Mouse (Mus musculus): ENCODE data around the gene Epha5.

The Epha5 gene

DNA sequence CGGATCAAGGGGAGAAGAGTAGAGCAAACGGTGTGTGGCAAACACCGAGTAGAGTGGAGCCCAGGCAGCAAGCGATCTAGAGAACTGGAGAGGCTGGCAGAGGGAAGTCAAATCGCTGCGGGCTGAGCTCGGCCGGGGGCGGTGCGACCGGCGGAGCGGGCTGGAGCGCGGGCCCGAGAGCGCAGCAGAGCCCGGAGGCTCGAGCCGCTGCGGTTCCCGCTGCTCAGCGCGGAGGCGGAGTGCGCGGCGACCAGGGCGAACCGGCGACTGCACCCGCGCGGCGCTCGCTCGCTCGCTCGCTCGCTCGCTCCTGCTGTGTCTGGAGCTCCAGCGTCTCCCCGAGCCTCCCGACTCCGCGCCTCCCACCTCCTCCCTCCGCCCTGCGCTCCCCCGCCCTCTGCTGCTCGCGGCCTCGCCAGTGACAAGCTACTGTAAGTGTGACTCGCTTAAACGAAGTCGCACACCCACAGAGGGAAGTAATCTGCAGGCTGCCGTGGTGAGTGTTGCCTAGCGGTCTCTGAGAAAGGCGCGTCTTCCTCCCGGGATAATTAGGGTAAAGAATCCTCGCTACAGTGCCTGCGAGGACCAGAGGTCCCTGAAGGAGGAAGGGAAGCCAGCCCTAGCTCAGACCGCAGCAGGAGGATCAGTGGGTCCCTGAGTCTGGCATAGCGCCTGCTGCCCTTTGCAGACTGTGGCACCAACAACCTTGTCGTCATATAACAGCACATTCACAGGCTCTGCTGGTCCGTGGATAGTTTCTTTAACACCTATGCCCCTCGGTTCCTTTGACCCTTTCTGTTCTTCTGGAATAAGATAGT, at the start of gene Epha5:
Gene Epha5, minus strand, starts transcription at position 321 of the 818 bp plus-strand sequence.
- in situ Hi-C loops (cut with MboI, MseI) = no loop called here

DNA sequence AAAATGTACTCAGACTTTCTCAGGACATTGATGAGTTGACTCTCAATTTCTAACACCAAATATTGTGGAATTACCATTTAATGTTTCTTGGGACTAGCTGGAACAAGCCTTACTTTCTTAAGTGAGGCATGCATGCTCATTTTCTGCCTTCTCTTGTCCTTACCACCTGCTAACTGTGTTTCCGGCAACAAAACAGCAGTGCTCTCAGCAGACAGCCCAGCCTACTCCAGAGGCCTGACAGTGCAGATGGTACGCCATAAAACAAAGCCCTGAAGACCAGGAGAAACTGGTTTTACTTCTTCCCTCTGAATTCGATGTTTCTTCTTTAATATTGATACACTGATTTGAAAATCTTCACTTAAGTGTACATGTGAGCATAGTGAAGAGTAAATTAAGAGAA, 39.0 kb upstream of the Epha5 start:
- in situ Hi-C loops (cut with MboI, MseI) = no loop called here

DNA sequence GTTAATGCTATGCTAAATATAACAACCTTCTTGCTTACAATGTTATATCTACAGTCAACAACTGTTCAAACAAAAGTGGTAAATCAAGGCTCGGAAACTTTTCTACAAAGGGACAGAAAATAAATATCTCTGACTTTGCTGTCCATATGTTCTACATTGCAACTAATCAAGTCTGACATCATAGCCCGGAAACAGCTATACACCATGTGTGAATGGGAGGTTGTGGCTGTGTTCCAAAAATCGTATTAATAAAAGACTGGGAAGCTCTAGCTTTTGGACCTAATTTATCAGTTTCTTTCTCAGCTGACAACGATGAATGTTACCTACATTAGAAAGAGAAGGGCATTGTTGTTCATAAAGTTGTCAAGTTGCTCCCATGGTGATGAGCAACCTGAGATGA, 37.5 kb upstream of the Epha5 start:
- in situ Hi-C loops (cut with MboI, MseI) = no loop called here

DNA sequence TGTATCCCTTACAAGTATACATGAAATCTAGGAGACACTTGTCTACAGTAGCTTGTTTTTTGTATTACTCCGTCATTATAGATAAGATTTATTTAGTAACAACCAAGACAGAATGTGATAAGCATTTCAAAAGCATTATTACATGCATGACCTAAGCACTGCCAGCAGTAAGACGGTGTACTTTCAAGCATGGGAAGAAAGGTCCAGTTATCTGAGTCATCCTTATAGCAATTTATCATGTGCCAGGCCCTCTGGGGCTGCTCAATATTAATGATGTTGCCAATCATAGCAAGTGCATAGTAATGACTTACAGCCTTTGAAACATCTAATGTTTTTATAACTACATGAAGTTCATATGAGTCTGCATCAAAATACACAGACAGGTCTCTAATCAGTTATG, 36.7 kb upstream of the Epha5 start:
- in situ Hi-C loops (cut with MboI, MseI) = no loop called here

DNA sequence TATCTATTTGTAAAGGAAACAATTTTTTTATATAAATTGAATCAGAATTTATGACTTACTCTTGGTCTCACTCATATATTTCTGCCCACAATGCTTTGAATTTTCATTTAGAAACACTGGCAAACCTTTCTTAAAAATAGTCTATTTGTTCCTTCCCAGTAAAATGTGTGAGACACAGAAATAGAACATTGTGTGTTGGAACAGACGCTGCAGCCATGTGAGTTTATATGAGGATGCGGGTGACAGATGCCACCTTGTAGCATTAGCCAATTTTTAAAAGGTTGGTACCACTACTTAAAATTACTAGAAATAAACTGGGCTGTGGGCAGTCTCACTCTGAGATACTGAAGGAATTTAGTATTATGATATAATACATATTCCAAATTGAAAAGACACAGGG, 23.1 kb upstream of the Epha5 start:
- in situ Hi-C loops (cut with MboI, MseI) = no loop called here

DNA sequence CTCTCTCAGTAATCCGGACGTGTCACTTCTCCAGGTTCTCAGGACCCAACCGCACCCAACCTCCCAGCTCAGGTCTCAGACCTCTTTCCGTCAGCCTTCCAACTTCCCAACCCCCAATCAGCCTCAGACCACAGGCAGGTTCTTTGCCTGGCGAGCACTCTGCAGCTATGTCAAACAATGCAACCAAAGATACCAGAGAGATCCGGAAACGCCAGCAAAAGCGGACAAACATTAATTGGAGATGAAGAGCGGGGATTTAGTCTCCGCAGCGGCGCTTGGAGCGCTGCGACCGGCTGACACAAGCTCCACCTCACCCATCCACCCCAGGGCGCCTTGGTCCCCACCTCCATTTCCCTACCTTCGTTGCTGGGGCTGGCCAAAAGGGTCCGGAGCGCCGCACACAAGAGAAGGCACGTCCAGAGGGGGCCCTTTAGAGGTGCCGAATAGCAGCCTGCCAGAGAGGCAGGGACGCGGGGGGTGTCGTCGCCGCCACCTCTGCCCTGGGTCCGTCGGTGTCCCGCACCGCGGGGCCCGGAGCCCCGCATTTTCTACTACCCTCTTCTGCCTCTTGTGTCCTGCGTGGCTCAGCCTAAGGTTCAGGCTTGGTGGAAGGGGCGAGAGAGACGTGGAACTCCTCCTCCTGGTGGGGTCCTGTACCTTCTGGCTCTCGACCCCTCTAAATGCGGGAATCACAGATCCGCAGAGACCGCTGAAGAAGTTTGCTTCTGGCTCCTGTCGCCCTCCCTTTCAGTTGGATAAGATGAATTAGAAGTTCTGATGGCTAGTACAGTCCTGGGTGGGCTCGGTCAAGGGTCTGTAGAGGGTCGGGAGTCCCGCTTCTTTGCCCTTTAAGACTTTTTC, 991 bp downstream of the Epha5 start:
- in situ Hi-C loops (cut with MboI, MseI) = no loop called here

DNA sequence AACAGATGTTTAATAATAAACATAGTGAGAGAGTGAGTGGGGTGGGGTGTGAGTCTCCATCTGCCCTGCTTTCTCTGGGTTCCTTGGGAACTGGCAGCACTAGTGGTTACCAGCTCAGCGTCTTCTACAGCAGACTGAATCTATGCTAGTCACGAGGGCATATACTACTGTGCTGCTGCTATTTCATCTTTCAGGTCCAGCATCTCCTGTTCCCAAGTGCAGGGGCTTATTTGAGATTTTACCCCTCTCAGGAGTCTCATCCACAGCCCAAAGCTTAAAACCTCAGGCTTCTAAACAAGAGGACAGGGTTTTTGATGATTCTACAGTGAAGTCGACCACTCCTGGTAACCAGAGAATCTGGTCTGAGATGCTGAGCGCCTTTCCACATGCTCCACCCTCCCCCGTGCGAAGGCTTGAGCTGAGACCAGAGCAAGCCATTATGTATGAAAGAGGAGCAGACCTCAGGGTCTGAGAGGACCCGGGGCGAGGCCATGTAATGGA, 2.2 kb downstream of the Epha5 start:
- in situ Hi-C loops (cut with MboI, MseI) = no loop called here

DNA sequence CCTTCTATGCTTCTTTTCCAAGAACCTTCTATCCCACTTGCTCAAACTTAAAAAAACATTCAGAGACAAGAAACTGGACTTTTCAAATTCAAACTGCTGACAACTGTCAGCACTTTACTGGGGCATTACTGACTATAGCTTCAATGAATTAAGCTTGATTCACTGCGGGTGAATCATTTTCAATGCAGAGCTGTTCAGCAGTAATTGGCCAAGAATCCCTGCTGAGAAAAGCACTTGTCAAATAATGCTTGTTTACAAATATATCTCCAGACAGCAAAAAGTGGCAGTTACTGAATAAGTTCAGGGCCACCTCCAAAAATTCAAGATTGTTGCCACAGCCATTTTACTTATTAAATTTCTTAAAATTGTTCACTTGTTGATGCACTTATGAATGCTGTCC, 4.2 kb downstream of the Epha5 start:
- in situ Hi-C loops (cut with MboI, MseI) = no loop called here

DNA sequence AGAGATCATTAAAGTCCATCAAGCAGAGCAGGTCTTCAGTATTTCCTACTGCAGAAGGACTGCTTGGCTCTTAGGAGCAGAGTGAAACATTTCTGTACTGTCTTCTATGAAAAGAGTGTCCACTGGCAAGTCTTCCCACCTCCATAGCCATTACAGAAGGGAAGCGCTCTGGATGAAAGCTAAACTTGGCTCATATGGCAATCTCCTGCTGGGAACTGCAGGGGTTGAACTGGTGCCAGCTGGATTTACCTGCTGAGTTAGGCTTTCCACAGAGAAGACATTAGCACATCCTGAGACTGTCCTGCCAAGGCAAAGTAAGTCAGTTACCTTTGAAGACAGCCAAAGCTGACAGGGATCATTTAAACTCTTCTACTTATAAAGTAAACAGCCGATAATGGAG, 8.8 kb downstream of the Epha5 start:
- in situ Hi-C loops (cut with MboI, MseI) = no loop called here

DNA sequence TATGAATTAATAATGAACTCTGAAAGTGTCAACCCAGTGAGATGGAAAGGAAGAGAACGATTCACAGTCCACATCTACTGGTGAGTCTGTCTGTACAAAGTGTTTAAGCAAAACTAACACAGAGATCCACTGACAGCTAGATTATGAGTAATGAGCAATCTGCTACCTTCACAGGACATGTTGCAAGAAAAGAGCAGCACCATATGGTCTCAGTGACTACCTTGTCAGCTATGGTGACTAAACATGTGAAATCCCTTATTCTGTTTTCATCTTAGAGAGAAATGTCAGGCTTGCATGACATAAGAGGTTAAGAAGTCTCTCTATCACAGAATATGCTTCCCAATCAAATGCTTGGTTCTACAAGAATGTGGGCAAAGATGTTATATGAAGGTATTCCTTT, 20.1 kb downstream of the Epha5 start:
- in situ Hi-C loops (cut with MboI, MseI) = no loop called here

DNA sequence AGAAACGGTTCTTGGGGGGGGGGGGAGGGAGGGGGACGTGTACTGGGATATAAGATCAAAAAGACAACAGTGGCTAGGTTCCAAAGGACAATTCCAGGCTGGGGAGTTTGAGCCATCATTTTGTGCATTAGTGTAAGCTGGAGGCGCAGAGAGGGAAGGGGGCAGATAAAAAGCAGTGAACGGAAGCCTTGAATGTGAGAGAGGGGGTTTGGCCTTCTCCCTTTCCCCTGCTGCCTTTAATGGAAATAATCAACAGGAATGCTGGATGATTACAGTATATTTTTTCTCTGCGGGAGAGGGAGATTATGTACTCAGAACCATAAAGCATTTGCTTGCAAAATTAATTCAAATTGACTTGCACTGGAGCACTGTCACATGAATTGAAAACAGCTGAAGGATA, 51.8 kb downstream of the Epha5 start:
- in situ Hi-C loops (cut with MboI, MseI) = loop anchor here in 1 of 2 experiments (10.0 kb wide), 1 partner anchor 959 kb away; no protein-coding TSS in a partner anchor

DNA sequence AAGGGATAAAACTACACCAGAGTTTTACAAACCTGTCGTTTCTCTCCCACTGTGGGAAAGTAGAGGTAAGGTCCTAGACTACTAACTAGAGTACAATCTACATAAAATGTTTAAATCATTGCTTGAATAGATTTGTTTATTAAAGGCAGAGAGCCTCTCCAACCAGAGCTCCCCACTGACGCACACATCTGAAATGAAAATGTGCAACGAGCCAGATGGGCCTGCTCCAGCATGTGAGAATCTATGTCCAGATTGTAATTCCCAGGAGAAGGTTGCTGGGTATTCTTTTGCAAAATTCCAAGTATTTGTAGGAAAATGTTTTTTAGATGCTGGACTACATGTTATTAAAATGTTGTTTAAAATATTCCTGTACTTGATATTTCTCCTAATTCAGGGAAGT, 57.8 kb downstream of the Epha5 start:
- in situ Hi-C loops (cut with MboI, MseI) = no loop called here

DNA sequence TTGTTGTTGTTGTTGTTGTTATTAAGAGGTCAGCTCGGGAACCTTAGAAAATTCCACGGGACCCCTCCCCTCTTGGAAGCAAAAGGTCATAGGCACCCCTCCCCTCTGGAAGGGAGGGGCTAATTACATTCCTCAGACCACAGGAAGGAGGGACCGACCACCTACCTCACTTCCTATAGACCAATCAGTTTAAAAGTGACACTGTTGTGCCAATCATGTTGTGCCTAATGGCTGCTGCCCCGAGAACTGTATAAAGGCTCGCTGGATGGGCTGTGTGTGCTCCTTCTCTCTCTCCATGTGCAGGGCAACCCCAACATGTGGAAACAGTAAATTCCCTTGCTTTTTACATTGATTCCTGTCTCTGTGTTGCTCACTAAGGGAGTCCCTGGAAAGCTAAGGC, 64.1 kb downstream of the Epha5 start:
- in situ Hi-C loops (cut with MboI, MseI) = no loop called here

DNA sequence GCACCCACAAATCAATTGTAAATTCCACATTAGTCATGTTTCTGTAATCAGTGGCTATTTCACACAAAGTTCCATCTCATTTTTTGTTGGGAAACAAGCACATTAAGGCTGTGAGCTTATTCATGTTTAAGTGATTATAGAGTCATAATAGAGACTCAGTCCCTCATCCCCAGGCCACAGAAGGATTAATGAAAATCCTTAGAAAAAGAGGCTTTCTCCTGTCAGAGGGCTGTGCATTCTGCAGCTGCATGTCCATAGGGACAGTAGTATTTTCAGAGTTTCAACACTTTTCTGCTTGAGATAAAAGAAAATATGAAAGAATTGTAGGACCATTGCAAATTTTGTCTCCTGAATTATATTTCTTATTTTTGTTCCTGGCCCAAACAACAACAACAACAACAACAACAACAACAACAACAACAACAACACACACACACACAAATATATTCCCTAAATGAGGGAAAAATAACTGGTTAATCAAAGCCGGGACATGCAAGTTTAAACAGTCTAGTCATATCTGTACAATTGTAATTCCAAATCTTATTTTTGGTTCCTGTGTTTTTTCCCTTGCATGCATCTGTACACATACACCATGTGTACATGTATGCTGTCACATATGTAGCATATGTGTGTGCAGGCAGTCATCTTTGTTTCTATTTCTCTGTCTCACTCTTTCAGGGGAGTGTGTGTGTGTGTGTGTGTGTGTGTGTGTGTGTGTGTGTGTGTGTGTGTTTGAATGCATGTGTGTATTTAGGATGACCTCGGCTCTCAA, 70.3 kb downstream of the Epha5 start:
- in situ Hi-C loops (cut with MboI, MseI) = no loop called here

DNA sequence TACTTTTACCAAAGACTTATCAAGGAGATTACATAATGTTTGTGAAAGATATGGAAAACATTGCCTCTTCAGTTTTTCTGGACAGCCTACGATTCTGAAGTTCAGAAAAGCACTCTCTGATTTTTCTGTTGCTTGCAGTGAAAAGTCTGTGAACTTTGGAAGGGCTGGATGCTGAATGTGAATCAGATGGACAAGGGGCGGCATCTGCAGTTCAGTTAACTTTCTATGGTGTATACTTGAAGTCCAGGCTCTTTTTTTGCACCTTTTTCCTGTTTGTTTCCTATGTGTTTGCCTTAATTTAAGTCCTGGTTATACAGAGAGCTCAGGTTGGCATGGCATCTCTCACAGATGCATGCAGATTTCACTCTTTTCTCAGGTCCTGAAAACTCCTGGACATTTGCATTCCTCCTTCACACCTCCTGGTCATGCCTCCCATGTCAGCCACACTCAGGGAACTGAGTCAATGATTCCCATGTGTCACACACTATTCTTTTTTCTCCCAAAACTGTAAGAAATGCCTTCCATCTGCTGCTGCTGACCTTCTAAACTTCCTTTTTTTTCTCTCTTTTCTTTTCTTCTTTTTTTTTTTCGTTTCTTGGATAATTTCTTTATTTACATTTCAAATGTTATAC, 81.2 kb downstream of the Epha5 start:
- in situ Hi-C loops (cut with MboI, MseI) = no loop called here

DNA sequence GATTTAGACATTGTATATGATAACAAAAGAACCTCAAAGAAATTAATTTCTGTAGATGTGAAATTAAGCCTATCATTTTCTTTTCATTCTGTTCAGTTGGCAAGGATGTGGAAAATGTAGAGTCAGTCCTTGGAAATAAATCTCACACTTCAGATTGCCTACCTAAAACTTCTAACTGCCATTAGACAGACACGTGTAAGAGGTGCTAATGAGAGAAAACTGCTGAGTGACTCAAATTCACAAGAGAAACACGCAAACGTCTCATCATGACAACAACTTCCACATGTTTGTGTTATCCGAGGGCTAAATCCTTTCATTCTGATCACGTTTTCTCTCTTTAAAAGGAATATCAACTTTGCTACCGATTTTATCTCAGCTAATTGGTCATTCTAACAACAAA, 82.7 kb downstream of the Epha5 start:
- in situ Hi-C loops (cut with MboI, MseI) = no loop called here

DNA sequence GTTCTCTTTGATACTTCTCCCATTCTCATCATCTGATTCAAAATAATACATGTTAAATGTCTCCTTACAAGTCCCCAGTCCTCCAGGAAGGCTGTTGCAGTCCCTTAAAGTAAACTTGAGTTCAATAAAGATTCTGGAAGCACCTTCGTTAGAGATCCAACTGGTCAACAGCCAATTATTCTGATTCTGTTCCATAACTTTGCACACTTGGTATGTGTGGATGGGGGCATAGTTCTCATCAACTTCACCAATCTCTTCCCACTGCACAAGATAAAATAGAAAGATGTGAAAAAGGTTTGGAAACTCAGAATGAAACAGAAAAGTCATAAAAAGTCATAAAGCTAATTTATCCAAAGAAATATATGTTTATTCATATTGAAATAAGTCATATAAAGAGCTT, 85.6 kb downstream of the Epha5 start:
- in situ Hi-C loops (cut with MboI, MseI) = no loop called here

DNA sequence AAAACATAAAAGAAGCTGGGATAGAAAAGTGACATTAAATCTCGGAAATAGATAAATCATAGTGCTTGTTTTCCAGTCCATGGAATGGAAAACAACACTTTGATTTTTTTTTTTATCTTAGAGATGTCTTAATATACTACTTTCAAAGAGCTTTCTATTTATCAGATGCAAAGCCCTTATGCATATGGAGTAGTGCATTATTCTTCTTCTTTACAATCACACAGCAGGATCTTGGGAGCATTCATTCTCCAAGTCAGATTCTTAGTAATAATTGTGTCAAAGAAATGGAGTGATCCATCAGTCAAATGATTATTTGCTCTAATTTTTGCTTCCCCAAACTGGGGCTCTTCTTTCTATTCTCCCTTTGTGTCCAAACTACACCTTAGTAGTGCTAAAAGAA, 96.6 kb downstream of the Epha5 start:
- in situ Hi-C loops (cut with MboI, MseI) = no loop called here

DNA sequence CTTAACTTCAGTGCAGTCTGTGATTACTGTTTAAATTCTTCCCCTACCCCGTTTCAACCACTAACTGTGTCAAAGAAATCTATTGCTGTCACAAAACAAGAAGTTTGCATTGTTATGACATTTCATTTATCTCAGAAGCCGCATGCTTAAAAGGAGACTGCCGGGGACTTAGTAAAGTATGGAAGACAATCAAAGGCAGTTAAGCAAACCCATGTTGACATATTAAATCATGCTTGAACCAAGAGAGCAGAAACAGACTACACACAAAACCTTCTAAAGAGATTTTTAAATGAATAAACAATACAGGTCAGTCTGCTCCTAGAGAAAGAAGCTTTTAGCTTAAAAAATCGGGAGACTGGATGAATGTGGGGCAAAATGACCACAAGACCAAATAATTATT, 97.0 kb downstream of the Epha5 start:
- in situ Hi-C loops (cut with MboI, MseI) = no loop called here

DNA sequence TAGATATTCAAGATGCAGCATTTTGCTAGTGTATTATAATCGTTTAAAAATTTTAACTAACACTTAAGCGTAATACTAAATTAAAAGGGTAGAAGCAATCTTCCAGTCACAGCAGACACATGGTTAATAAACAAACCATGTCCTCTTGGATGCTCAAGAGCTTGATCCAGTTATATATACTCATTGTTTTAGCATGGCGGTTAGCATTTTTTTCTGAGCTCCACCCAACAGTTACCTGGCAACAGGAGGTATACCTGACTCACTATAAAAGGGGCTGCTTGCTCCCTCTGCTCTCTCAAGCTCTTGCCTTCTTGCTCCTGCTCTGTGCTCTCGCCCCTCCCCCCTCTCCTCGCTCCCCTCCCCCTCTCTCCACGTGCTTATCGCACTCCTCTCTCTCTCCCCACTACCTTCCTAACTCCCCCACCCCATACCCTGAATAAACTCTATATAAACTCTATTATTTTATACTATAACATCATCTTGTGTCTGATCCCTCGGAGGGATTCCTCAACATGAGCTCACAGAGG, 98.3 kb downstream of the Epha5 start:
- in situ Hi-C loops (cut with MboI, MseI) = no loop called here

DNA sequence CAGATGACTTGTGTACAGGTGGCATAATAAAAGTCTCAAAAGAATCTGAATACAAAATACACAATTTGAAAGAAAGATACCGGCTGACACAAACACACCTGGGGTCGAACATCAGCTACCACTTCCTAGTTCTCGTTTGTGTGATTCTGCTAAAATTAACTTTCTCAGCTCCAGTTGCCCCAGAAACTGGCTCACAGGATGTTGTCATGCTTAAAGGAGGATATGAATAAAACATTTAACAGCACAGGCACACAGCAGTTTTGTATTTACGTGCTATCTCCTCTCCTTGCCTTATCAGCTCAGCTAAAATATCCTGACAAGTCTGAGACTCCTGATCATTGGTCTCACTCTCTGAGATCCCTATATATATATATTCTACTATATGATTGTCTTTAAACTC, 99.3 kb downstream of the Epha5 start:
- in situ Hi-C loops (cut with MboI, MseI) = no loop called here
